Mouse (Mus musculus): ENCODE measurements at regions not wholly inside any gene's neighbourhood (a gene's known extent, or its start where the extent isn't known, plus 50 kb on each side); places are given as distances from the start of the nearest gene placed in this dataset.

DNA sequence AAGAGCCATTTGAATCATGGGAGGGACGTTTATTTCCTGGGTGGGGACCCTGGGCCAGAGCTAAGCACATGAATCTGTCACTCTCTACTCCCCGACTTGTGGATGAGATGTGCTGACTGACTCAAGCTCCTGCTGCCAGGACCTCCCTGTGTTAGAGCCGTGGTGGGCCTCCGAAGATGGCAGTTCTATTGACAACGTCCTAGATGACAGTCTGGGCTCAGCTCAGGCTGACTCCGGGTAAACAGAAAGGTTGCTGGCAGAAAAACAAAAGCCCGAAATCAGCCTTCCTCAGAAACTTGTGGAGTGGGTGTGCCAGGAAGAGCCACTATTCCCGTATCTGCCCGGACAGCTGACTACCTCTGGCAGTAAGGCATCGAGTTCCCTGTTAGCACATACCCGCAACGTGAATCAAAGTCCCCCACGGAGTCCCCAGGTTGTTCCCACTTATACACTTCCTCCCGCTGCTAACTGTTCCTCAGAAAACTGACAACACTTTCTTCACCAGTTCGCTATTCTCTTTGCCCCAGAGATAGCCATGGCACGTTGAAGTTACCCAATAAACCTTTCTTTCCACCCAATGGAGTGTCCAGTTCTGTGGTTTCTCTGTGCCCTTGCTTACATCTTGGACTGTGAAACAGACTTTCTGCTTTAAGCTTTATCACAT is 76.6 kb upstream of the Haao start:
- DNase-seq (ENCODE audit: low spot score): no peak

DNA sequence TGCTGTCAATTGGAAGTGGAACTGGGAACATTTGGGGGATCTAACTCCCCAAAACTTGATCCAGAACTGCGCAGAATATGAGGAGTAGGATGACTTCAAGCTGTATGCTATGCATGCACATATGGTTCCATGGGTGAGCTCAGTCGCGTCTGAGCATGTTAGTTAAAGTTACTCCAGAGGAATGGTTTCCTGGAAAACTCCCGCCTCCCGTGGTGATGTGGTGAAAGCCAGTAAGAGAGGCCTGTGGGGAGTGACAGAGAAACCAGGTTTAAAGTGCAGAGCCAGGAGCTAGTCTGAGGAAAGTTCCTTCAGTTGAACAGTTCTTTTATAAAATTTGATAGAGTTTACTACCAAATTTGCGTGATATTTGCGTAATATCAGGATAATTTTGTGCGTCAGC is 73.1 kb upstream of the Haao start:
- no peak for DNase-seq (ENCODE audit: low spot score)

DNA sequence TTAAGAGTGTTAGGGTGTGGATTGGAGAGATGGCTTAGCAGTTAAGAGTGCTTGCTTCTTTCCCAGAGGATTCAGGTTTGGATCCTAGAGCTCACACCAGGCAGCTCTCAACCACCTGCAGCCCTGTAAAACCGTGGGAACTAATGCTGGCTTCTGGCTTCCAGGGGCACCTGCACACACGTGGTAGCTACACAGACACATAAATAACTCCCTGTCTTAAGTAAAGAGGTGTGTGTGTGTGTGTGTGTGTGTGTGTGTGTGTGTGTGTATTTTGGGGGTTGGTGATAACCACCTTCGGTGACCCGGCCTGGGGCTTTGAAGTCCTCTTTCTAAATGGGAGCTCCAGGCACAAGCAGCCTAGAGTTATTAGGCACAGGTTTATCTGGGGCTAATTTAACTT is 72.5 kb upstream of the Haao start:
- DNase-seq (ENCODE audit: low spot score): no peak

DNA sequence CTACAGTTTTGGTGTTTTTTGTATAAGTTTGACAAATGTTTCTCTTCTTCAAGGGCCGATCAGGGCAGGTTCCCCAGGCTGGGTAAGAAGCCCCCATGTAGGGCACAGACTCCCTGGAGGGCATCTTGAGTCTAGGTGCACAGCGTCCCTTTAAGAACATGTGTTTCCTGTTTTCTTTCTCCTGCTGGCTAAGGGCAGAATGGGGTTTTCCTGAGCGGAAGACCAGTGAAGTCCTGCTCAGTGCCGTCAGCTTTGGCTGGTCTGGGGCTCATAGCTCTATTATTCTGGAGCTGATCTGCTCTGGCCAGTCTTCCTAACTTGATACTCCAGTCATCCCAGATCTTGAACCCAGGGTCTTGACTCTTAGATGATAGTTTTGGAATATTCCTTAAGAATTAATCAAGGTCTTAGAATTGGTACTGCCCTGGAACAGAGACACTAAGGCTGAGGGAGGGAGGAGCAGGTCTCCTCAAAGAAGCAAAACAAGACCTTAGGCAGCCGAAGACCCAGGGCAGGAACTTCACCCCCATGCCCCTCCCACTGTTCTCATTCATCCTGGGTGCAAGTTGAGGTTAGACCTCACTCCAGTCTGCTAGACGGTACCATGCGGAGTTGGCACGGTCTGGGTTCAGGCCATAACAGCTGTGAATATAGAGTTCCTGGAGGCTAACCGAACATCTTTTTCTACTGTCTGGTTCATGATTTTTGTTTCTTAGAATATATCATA is 70.8 kb upstream of the Haao start:
- no peak for DNase-seq (ENCODE audit: low spot score)

DNA sequence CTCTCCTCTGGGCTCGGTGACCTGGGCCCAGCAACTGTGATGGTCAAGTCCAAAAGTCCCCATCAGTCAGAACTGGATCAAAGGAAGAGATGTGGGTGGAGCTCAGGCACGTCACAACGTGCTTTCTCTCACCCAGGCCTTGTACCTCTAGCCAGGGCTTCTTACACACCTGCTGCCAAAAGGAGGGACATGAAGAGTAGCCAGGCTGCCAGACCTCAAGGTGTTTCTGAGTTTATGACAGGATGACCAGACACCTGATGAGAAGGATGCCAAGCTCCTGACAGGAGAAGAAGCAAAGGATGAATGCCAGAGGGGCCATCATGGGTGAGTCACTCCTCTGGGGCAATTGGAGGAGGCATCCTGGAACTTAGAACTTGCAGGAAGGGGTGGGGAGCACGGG is 70.0 kb upstream of the Haao start:
- no peak for DNase-seq (ENCODE audit: low spot score)

DNA sequence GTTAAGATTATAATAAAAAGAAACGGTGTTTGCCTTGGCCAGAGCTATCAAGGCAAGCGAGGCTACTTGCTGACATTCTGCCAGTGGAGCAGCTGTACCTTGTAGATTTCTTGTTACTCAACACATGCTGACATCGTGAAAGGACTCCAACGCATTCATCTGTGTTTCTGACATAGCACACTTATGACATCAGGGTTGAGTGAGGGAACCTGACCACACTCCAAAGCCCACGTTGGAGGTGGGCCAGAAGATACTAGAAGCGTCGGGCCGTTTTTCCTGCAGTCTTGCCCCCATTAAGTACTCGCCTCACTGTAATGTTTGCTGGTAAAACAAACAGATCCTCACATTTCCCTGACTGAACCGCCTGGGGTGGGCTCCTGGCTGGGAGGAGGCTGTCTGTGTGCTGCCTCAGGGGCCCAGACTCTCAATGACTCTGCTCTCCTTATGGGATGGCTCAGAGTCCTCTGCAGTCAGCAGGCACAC is 69.0 kb upstream of the Haao start:
- DNase-seq (ENCODE audit: low spot score): no peak

DNA sequence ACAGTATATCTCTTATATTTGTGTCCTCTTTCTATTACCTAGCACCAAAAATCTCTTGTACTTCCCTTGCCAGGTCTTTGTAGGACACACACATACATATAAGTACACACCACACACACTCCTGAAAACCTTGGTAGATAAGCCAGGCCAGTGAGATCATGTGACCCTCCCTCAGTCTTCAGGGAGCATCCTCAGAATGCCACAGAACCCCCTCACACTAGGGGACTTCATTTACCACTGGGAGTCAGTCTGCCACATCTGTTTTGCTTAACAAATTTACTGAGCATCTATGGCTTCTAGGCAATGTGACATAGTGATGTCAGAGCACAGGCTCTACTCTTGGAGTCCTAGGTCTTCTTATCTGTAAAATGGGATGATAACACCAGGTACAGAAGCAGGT is 67.3 kb upstream of the Haao start:
- no peak for DNase-seq (ENCODE audit: low spot score)

DNA sequence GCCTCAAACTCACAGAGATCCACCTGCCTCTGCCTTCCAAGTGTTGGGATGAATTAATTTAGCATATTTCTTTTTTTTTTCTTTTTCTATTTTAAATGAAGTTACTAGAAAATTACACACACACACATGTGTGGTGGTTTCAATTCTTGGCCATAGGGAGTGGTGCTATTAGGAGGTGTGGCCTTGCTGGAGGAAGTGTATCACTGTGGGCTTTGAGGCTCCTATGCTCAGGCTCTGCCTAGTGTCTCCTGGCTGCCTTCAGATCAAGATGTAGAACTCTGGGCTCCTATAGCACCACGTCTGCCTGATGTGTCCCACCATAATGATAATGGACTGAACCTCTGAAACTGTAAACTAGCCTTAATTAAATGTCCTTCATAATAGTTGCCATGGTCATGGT is 66.8 kb upstream of the Haao start:
- DNase-seq (ENCODE audit: low spot score): no peak

DNA sequence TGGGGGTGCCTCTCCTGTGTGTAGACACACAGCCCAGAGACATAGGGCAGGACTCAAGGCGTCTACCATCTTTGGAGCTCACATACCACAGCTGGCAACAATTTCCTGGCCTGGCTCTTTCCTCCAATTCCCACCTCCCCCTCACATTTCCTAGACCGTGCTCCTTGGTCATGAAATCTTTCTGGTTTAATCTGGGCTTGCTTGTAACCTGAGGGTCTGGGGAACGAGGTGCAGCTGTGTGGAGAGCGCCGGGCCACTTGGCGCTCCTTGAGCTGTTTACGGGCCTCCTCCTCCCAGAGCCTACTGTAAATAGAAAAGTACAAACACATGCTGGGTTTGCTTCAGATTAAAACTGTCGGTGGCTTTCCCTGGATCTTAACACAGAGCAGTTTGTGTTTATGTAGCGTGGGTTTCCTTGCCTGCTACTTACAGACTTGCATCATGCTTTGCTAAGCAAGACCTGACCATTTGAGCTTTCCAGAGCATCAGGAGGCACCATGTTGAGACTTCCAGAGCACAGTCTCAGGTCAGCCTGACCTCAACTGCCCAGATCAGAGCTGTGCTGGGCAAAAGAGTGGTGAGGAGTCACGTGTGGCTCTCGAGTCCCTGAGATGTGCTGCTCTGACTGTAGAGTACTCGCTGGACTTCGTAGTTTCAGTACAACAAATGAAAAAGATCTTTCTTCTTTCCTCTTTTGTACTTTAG is 66.1 kb upstream of the Haao start:
- no peak for DNase-seq (ENCODE audit: low spot score)

DNA sequence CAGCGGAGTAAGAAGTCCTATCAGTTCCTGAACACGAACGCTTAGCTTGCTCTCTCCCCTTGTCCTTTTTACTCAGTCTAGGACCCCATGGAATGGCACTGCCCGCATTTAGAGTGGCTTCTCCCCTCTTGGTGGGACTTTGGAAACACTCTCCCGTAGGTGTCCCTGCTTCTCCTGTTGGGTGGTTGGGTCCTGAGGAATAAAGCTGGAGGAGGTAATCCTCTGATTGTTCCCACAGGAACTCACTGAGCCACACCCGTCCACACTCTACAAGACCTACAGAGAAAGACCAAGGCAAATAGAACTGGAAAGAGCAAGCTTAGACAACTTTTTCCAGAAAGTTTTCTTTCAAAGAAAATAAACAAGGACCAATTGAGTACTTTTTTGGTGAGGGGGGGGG is 64.7 kb upstream of the Haao start:
- DNase-seq (ENCODE audit: low spot score): no peak

DNA sequence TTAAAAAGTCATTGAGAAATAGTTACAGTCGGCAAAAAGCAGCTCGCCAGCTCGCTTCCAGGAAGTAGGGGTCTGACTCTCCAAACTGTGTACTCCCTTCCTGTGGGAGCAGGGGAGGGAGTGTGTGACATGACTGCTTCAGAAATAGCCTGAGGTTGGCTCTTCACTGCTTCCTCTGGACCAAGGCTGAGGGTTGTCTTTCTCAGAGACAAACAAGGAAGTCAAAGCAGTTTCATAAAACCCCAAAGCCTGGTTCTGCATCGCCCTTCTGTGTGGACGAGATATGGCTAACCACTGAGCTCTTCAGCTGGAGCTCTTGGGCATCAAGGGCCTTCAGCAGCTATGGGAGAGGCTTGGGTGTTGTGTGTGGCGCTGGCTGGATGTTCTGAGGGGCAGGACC is 61.0 kb upstream of the Haao start:
- no peak for DNase-seq (ENCODE audit: low spot score)

DNA sequence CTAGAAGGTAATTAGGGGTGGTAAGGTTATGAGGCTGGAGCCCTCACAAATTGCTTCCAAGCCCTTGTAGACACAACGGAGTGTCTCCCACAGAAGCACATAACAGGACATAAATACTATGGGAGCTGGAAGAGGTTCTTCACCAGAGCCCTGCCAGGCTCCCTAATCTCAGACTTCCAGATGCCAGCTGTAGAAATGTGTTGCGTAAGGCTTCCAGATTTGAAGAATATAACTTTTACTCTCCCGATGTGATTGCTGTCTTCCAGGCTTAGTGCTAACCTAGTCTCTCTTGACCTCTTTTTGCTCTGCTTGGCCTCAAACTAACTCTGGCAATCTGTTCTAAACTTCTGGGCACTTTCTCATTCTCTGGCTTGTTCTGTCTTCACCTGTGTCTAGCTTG is 59.8 kb upstream of the Haao start:
- DNase-seq (ENCODE audit: low spot score): no peak

DNA sequence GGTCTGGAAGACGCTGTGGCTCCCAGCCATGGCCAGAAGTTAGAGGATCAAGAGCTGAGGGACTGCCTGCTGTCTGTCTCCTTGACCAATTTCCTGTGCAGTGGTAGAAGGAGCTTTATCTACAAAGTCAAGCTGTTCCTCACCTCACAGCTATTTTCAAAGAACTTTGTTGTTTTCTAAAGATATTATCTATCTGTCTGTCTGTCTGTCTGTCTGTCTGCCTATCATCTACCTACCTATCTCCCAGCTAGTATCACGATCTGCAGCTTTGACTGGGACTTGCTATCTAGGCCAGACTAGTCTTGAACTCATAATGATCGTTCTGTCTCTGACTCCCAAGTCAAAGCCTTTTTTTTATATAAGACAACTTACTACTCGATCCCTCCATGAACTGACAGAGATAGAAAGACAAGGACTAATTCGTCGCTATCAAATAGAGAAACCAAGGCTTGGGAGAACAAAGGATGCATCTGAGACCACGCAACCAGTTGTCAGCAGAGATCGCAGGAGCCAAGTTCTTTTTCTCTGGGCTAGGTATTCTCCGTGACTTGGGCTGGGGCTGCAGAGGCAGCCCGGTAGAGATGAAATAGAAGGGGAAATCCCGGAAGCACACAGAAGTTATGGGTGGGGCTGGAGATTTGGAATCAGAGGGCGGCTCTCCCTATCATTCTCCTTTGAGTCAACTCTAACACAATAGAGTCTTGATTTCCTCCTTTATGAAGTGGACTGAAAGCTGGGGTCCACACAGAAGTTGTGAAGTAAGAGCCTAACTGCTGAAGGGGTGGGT is 59.2 kb upstream of the Haao start:
- DNase-seq (ENCODE audit: low spot score): no peak

DNA sequence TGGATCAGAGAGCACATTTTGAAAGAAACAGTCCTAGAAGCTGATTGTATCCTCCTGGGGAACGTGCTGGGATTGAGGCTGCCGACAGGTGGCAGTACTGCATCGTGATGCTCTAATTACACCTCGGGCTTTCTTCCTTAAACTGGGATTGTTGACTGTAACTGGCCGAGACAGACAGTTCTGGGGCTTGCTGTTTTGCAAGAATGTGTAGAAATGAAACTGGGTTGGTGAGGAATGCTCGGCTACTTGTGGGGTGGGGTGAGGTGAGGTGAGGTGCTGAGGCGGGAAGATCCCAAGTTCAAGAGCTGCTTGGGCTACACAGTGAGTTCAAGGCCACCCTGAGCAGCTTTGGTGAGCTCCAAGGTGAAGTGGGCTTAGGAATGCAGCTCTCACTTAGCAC is 55.7 kb upstream of the Haao start:
- peak; percentile 40 for DNase-seq (ENCODE audit: low spot score)

DNA sequence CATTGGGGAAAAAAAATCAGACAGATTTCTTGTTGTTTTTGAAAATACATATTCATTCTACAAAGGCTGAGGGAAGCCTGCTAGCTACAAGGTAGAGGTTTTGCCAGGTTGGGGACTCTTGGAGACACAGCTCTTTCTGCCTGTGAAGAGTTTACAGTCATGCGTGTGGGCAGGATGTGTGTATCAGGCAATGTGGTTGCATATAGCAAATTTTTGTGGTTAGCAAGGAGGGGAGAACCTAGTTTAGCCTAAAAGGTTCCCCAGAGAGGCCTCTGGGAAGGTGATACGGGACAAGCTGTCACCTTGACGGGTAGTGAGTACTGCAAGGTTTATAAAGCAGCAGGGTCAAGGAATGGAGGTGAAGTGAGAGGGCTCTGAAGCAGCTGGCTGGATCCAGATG is 54.8 kb upstream of the Haao start:
- DNase-seq (ENCODE audit: low spot score): no peak

DNA sequence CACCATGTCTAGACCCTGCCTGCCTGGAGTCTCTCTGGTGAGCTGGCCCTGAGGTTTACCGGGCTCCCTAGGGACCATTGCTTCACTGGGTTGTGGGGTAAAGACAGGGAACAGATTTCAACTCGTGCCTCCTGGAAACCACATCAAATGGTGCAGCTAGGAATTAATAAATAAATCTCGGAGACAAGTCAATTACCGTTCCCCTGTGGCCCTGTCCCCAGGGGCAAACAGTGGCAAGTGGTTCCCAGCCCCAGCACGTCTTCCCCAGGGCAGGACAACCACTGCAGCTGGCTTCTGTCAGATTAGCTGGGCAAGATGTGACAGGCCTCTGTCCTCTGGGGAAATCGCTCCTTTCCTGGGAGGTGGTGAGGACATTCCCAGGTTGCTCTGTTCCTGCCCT is 54.3 kb upstream of the Haao start:
- DNase-seq (ENCODE audit: low spot score): no peak

DNA sequence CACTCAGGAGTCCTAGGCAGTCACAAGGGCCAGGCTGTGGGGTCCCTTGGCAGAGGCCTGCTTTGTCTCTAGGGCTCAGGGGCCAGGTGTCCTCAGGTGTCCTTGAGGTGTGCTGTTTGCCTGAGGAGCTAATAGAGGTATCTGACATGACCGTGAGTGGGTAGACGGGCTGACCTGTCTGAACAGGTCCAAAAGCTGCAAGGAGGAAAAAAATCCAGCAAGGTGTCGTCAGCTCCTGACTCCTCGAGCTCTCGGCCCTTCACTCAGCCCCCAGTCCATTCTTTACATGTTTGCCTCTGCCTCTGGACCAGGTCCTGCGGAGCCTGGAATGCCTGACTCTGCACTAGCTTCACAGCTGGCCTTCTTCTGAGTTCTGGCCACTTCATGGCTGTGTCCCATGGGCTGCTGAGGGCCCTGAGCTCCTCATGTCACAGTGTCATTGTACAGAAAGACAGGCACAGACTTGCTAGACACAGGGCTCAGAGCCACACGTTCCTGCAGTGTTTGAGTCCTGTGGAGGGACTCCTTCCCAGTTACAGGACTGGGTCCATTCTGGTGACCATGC is 51.9 kb upstream of the Haao start:
- DNase-seq (ENCODE audit: low spot score): no peak

DNA sequence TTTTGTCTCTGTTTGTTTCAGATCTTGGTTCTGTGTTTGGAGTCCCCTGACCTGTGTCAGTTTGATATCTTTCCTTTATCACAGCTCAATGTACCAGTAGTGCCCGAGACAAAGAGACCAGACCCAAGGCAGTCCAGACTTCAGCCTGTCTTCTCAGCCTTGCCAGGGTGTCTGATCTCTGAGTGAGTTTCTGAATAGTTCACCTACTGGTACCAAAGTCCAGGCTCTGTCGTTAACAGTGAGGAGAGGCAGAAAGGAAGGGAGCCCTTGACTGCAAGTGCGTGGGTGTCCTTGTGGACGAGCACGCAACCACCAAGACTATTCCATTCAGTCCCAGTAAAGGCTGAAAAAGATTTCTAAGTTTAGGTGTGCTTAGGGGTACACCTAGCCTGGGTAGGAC is 50.8 kb upstream of the Haao start:
- no peak for DNase-seq (ENCODE audit: low spot score)

Data from spleen, adult 12 weeks (tissue).